Mouse (Mus musculus) kidney, embryonic 16.5 days (tissue): Measurements from ENCODE around the gene Sfn. TPM values are rescaled to one million over a fixed set of nuclear protein-coding genes. Genes with fewer than 3 reads are reported as not detected.
A peak's percentile ranks its signal among the peaks of the same experiment; 100 is the strongest.

Source experiments
- ATAC-seq: fragments of 200-750 bp; cut with Nextera tagmentation; 2 replicates; pipeline ENCODE4 v1.8.0; 2017; ENCODE audit warnings: moderate TSS enrichment; ENCODE audit not compliant: low FRiP score, low TSS enrichment
- H3K27ac ChIP-seq: fragments of 300-500 bp; sonication (generic); 2 replicates; pipeline ENCODE4 v1.5.1; 2014; ENCODE audit warnings: low read length
- H3K27me3 ChIP-seq: fragments of 300-500 bp; sonication (generic); 2 replicates; pipeline ENCODE4 v1.6.1; 2014; ENCODE audit warnings: low read length, control low read depth, mixed read lengths; ENCODE audit not compliant: insufficient read depth
- H3K36me3 ChIP-seq: fragments of 300-500 bp; sonication (generic); 2 replicates; pipeline ENCODE4 v1.6.1; 2014; ENCODE audit warnings: low read length, control low read depth, mixed read lengths; ENCODE audit not compliant: insufficient read depth
- H3K4me1 ChIP-seq: fragments of 300-500 bp; sonication (generic); 2 replicates; pipeline ENCODE4 v1.6.1; 2014; ENCODE audit warnings: low read length, control low read depth, mixed read lengths; ENCODE audit not compliant: insufficient read depth
- H3K4me2 ChIP-seq: fragments of 300-500 bp; sonication (generic); replicated peaks from 2 replicates; pipeline ENCODE4 v1.6.1; 2014; ENCODE audit warnings: low read depth, low read length
- H3K4me3 ChIP-seq: fragments of 300-500 bp; sonication (generic); 2 replicates; pipeline ENCODE4 v1.5.1; 2014; ENCODE audit warnings: mild to moderate bottlenecking, low read length
- H3K9ac ChIP-seq: fragments of 300-500 bp; sonication (generic); replicated peaks from 2 replicates; pipeline ENCODE4 v1.6.1; 2014; ENCODE audit warnings: low read length
- H3K9me3 ChIP-seq: fragments of 300-500 bp; sonication (generic); 2 replicates; pipeline ENCODE4 v1.6.1; 2016; ENCODE audit warnings: low read length, control low read depth
- WGBS: fragments of 180-500 bp; shearing (Covaris S2); extraction: QIAGEN DNeasy Blood & Tissue Kit; methylation state at CpG from one replicate; pipeline ENCODE4 v1.1.7; 2014; 5-methylcytosine and 5-hydroxymethylcytosine counted together
- polyA plus RNA-seq: library from polyadenylated mRNA; unstranded; fragments of >200 nt; fragmentation: Nextera tagmentation; extraction: Ambion mirVana; gene quantifications from 2 replicates; pipeline ENCODE4 v1.2.1, GENCODE M21; 2015

Gene Sfn
- polyA plus RNA-seq, 1 experiment from 2014 or later, result 20.7 TPM

DNA sequence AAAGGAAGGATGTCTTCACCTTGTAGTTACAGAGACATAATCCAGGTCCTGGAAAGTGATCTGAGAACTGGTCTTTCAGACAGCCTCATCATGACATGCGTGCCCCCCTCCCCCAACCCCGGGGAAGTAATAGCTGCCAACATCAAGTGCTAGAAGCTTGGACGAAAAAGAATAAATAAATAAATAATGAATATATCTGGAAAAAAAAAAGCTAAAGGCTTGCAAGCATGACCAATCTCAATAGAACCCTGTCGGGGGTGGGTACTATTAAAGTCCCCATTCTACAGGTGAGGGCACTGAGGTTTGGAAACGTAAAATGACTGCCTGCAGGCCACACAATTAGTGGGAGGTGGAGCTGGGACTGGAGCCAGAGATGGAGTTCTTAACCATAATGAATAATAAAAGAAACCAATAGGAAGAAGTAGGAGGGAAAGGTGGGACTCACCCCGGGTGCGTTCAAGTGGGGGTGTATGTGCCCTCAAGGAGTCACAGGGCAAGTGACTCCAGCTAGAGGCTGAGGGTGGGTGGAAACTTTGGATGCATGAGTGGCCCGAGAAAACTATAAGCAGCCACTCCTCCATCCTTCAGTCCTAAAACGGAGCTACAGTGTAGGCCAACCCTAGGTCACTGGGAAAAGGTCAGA, 29.9 kb upstream of the Sfn start:
- peak overlapping the region; percentile 78 for H3K4me2 ChIP-seq
- peak overlapping the region; percentile 83 for H3K4me3 ChIP-seq
- peaks cover 2% of the 10 kb centered on the region; the same call in 1 of the 2 replicates for H3K36me3 ChIP-seq
- no peaks in the 10 kb centered on the region for H3K9me3 ChIP-seq
- no peaks in the 10 kb centered on the region for H3K27me3 ChIP-seq
- 25% methylated on average over 9 of the region's 9 CpGs for WGBS
- H3K4me1 ChIP-seq, result peaks cover 24% of the 10 kb centered on the region
- H3K27ac ChIP-seq, result peak overlapping the region; percentile 79
- H3K9ac ChIP-seq, result peak overlapping the region; percentile 96
- no peak for ATAC-seq

GRCm38 (mm10) chr4:133631071-133631768, 29.3 kb upstream of the Sfn start:
- Histone ChIP-seq H3K9ac (peak overlapping the region; percentile 96), H3K4me1 (peaks cover 30% of the 10 kb centered on the region), H3K4me3 (peak overlapping the region; percentile 6; the same call in 1 of the 2 replicates), H3K27me3 (no peaks in the 10 kb centered on the region), H3K36me3 (peaks cover 7% of the 10 kb centered on the region; the same call in 1 of the 2 replicates), H3K4me2 (peak overlapping the region; percentile 78), H3K27ac (no peak overlapping the region), H3K9me3 (no peaks in the 10 kb centered on the region)
- 70% methylated on average over 14 of the region's 14 CpGs for WGBS
- ATAC-seq, result no peak

DNA sequence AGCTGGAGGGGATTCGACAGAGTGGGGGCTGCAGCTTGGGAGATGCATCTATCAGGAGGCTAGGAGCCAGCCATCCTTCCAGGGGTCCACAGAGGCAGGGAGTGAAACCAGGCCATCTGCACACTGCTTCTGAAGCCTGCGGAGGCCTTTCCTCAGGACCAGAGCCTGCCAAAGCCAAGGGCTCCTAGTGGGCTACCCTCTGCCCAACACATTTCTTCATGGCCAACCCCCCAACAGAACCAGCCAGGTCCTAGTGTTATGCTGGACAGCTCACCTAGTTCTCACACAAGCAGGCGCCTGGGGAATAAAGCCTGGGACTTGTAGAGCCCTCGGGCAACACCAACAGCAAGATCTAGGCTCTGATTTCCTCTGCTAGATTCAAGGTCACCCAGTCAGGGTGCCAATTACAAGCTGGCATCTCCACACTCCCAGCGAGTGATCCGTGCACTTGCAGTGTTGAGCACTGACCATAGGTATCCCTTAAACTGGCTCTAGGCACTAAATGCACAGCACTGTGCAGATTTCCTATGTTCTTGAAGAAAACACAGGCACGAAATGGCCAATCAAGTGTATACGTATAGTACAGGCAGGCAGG, 28.5 kb upstream of the Sfn start:
- Histone ChIP-seq H3K27ac (no peak overlapping the region), H3K36me3 (peaks cover 9% of the 10 kb centered on the region; the same call in 1 of the 2 replicates), H3K9me3 (no peaks in the 10 kb centered on the region), H3K4me1 (peaks cover 38% of the 10 kb centered on the region), H3K27me3 (no peaks in the 10 kb centered on the region), H3K4me2 (no peak overlapping the region), H3K9ac (no peak overlapping the region), H3K4me3 (no peak overlapping the region)
- no peak for ATAC-seq
- WGBS, result 83% methylated on average over 8 of the region's 8 CpGs

- H3K4me3 ChIP-seq, result no peak overlapping the region
- H3K4me1 ChIP-seq, result peaks cover 41% of the 10 kb centered on the region
- H3K36me3 ChIP-seq, result peaks cover 19% of the 10 kb centered on the region
- 86% methylated on average over 7 of the region's 7 CpGs for WGBS
- no peaks in the 10 kb centered on the region for H3K9me3 ChIP-seq
- H3K9ac ChIP-seq, result no peak overlapping the region
- no peaks in the 10 kb centered on the region for H3K27me3 ChIP-seq
- no peak overlapping the region for H3K4me2 ChIP-seq
- ATAC-seq, result no peak
- no peak overlapping the region for H3K27ac ChIP-seq
Observed at GRCm38 (mm10) chr4:133629191-133629590, 27.2 kb upstream of the Sfn start.

- Histone ChIP-seq H3K4me2 (no peak overlapping the region), H3K27me3 (no peaks in the 10 kb centered on the region), H3K27ac (no peak overlapping the region), H3K9ac (no peak overlapping the region), H3K36me3 (peaks cover 19% of the 10 kb centered on the region), H3K9me3 (no peaks in the 10 kb centered on the region), H3K4me3 (no peak overlapping the region), H3K4me1 (peaks cover 41% of the 10 kb centered on the region)
- WGBS, result 60% methylated on average over 2 of the region's 2 CpGs
- no peak for ATAC-seq
Observed at GRCm38 (mm10) chr4:133628517-133628916, 26.5 kb upstream of the Sfn start.

DNA sequence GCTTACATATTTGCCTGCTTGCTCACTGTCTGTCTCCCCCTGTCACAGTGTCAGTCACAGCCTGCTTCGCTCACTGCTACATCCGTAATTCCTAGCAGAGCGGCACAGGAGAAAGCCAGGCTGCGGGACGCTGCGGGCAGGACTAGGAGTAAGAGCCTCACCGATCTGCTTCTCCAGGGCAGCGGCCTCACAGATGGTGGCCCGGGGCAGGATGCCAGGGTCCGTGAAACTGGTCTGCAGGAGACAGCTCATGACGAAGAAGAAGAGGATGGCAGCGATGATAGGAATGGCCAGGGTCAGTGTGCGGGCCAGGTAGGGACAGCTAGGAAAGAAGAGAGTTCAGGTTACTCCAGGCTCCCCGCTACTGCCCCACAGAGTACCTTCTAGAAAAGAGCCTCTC, 25.1 kb upstream of the Sfn start:
- H3K4me1 ChIP-seq, result peaks cover 39% of the 10 kb centered on the region
- H3K27ac ChIP-seq, result peak overlapping the region; percentile 91; the same call in 1 of the 2 replicates
- WGBS, result 91% methylated on average over 14 of the region's 14 CpGs
- H3K4me2 ChIP-seq, result no peak overlapping the region
- H3K27me3 ChIP-seq, result no peaks in the 10 kb centered on the region
- no peaks in the 10 kb centered on the region for H3K9me3 ChIP-seq
- no peak overlapping the region for H3K4me3 ChIP-seq
- no peak for ATAC-seq
- H3K36me3 ChIP-seq, result peaks cover 19% of the 10 kb centered on the region
- no peak overlapping the region for H3K9ac ChIP-seq

DNA sequence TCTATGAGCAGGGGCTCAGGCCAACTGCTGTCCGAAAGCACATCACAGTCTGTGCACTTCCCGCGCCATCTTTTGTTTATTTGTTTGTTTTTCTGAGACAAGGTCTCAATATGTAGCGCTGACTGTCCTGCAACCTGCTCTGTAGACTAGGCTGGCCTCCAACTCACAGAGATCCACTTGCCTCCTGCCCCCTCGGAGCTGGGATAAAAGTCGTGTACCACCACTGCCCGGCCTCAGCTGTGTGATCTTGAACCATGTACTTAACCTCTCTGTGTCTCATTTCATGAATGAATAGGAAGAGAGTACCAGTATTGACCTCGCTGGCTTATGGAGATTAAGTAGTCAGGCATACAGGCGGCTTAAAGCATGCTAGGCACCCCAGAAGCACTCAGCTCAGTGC, 24.7 kb upstream of the Sfn start:
- Histone ChIP-seq H3K4me1 (peaks cover 35% of the 10 kb centered on the region), H3K9ac (no peak overlapping the region), H3K4me3 (no peak overlapping the region), H3K9me3 (no peaks in the 10 kb centered on the region), H3K4me2 (no peak overlapping the region), H3K36me3 (peaks cover 19% of the 10 kb centered on the region), H3K27ac (peak overlapping the region; percentile 91; the same call in 1 of the 2 replicates), H3K27me3 (no peaks in the 10 kb centered on the region)
- WGBS, result 69% methylated on average over 9 of the region's 9 CpGs
- no peak for ATAC-seq

- 23% methylated on average over 5 of the region's 5 CpGs for WGBS
- no peak overlapping the region for H3K4me2 ChIP-seq
- H3K9me3 ChIP-seq, result no peaks in the 10 kb centered on the region
- H3K27me3 ChIP-seq, result no peaks in the 10 kb centered on the region
- H3K27ac ChIP-seq, result peak overlapping the region; percentile 91
- H3K9ac ChIP-seq, result peak overlapping the region; percentile 46
- peak; percentile 33 for ATAC-seq
- peaks cover 19% of the 10 kb centered on the region for H3K36me3 ChIP-seq
- H3K4me3 ChIP-seq, result no peak overlapping the region
- peaks cover 31% of the 10 kb centered on the region for H3K4me1 ChIP-seq
Observed at GRCm38 (mm10) chr4:133626221-133626620, 24.3 kb upstream of the Sfn start.

- H3K27ac ChIP-seq, result peak overlapping the region; percentile 91
- H3K27me3 ChIP-seq, result no peaks in the 10 kb centered on the region
- no peak overlapping the region for H3K4me3 ChIP-seq
- H3K36me3 ChIP-seq, result peaks cover 19% of the 10 kb centered on the region
- peak overlapping the region; percentile 16; the same call in 1 of the 2 replicates for H3K4me2 ChIP-seq
- H3K4me1 ChIP-seq, result peaks cover 25% of the 10 kb centered on the region
- WGBS, result 23% methylated on average over 11 of the region's 11 CpGs
- peak; percentile 73 for ATAC-seq
- H3K9ac ChIP-seq, result peak overlapping the region; percentile 46
- H3K9me3 ChIP-seq, result no peaks in the 10 kb centered on the region
Observed at GRCm38 (mm10) chr4:133625621-133626071, 23.7 kb upstream of the Sfn start.
